Mouse (Mus musculus): ENCODE results near the gene Cish. TPM values are rescaled to one million over a fixed set of nuclear protein-coding genes. Genes with fewer than 3 reads are reported as not detected.

Gene Cish
- polyA plus RNA-seq, 1 experiment from 2014 or later, result 5.8 TPM

DNA sequence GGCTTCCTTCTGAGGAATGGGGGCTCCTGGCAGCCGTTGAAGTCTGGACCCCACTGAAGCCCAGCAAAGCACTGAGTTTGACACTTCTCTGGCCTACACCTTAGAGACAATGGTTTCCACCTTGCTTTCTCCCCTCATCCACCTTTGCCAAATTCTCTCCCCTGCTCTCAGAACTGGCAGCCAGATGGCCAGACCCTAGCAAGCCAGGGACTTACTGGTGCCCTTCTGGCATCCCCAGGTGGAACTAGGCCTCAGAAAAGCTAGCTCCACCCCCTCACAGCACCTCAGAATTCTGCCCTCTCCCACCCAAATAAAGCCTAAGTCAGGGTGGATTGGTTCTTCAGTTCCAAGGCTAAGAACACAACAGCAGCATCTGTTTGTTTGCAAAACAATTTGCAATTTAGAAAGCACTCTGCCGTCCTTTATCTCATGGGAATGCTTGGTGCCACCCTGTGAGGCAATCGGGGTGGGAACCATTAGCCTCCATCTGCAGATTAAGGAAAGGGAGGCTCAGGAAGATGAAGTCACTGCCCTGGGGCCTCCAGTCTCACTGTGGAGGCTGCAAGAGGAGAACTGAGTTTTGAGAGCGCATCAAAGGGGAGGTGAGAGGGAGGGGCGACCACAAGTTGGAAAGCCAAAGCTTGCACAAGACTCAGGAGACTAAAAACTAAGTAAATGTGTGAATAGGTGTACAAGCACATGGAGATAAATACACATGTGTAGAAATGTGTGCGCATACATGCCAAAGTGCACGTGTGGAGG, 24.5 kb upstream of the Cish start:
- no peaks in the 10 kb centered on the region for H3K4me1 ChIP-seq (ENCODE audit: control insufficient read depth, insufficient read depth, low read length)
- ATAC-seq (ENCODE audit: low read depth) (no peak), DNase-seq (ENCODE audit: low spot score) (no peak)
- no peak overlapping the region for H3K9ac ChIP-seq (ENCODE audit: low read depth, low read length)
- H3K27me3 ChIP-seq (replicated peaks; ENCODE audit: control insufficient read depth, insufficient read depth, low read length), result no peaks in the 10 kb centered on the region
- 72% methylated on average over 7 of the region's 7 CpGs for WGBS
- H3K9me3 ChIP-seq (ENCODE audit: control insufficient read depth, low read length), result no peaks in the 10 kb centered on the region
- H3K4me2 ChIP-seq (ENCODE audit: low read depth, low read length), result no peak overlapping the region
- H3K27ac ChIP-seq (replicated peaks; ENCODE audit: low read depth, low read length), result no peak overlapping the region
- H3K36me3 ChIP-seq (ENCODE audit: control insufficient read depth, insufficient read depth, low read length), result no peaks in the 10 kb centered on the region
- H3K4me3 ChIP-seq (ENCODE audit: low read depth, low read length), result no peak overlapping the region

DNA sequence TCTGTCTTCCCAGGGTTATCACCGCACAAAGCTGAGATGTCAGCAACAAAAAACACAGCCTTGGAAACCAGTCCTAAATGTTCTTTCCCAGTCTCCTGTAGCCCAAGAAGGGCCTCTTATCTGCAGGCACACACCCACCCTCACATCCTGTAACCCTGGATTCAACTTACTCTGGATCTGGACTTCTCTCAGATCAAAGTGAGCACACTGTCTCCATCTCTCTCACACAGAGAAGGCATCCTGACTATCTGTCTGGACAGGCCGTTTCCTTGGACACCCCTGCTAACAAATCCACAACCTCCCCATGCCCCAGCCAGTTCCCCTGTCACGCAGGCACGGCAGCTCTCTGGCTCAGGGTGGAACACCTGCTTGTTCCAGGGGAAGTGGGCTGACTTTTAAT, 23.5 kb upstream of the Cish start:
- Histone ChIP-seq H3K4me1 (ENCODE audit: control insufficient read depth, insufficient read depth, low read length) (no peaks in the 10 kb centered on the region), H3K9me3 (ENCODE audit: control insufficient read depth, low read length) (no peaks in the 10 kb centered on the region), H3K36me3 (ENCODE audit: control insufficient read depth, insufficient read depth, low read length) (no peaks in the 10 kb centered on the region), H3K4me3 (ENCODE audit: low read depth, low read length) (no peak overlapping the region), H3K4me2 (ENCODE audit: low read depth, low read length) (no peak overlapping the region), H3K27ac (replicated peaks; ENCODE audit: low read depth, low read length) (no peak overlapping the region), H3K27me3 (replicated peaks; ENCODE audit: control insufficient read depth, insufficient read depth, low read length) (no peaks in the 10 kb centered on the region), H3K9ac (ENCODE audit: low read depth, low read length) (no peak overlapping the region)
- no peak for DNase-seq (ENCODE audit: low spot score)
- 69% methylated on average over 4 of the region's 4 CpGs for WGBS
- no peak for ATAC-seq (ENCODE audit: low read depth)

DNA sequence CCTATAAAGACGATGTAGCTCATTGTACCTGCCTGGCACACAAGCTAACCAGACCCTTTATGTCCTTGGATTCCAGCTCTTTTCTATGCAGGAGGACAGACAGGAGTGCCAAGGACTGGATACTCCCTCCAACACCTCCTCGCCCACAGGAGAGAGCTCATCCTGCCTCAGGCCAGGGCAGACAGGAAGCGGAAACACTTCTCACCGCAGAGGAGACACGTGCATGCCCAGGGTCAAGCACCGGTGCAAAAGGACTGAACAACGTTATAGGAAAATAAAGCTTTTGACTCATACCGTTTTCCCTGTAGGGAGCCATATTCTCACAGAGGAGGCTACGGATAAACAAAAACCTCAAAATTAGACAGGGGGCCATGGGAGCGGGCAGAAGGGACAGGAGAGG, 22.6 kb upstream of the Cish start:
- Histone ChIP-seq H3K9me3 (ENCODE audit: control insufficient read depth, low read length) (no peaks in the 10 kb centered on the region), H3K9ac (ENCODE audit: low read depth, low read length) (no peak overlapping the region), H3K36me3 (ENCODE audit: control insufficient read depth, insufficient read depth, low read length) (no peaks in the 10 kb centered on the region), H3K27me3 (replicated peaks; ENCODE audit: control insufficient read depth, insufficient read depth, low read length) (no peaks in the 10 kb centered on the region), H3K27ac (replicated peaks; ENCODE audit: low read depth, low read length) (no peak overlapping the region), H3K4me3 (ENCODE audit: low read depth, low read length) (no peak overlapping the region), H3K4me1 (ENCODE audit: control insufficient read depth, insufficient read depth, low read length) (no peaks in the 10 kb centered on the region), H3K4me2 (ENCODE audit: low read depth, low read length) (no peak overlapping the region)
- ATAC-seq (ENCODE audit: low read depth) (no peak), DNase-seq (ENCODE audit: low spot score) (no peak)
- WGBS, result 58% methylated on average over 10 of the region's 10 CpGs

DNA sequence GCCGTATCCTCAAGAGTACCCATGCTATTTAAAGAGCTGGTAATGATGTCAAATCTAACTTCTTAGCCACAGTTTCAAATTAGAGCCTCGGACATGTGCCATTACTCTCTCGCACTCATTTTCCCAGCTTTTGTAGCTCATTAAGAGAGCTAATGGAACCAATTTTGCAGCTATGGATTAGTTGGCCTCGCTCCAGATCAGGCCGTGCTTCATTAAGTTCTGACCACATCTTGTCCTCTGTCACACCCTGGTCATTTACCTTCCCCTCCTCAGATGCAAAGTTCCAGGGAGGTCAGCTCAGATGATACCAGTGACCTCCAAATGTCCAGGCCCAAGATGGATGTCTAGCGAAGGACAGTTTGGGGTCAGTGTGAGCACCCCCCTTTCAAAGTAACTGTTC, 21.1 kb upstream of the Cish start:
- H3K27ac ChIP-seq (replicated peaks; ENCODE audit: low read depth, low read length), result no peak overlapping the region
- no peaks in the 10 kb centered on the region for H3K36me3 ChIP-seq (ENCODE audit: control insufficient read depth, insufficient read depth, low read length)
- 77% methylated on average over 6 of the region's 6 CpGs for WGBS
- DNase-seq (ENCODE audit: low spot score), result no peak
- no peaks in the 10 kb centered on the region for H3K9me3 ChIP-seq (ENCODE audit: control insufficient read depth, low read length)
- ATAC-seq (ENCODE audit: low read depth), result no peak
- no peaks in the 10 kb centered on the region for H3K27me3 ChIP-seq (replicated peaks; ENCODE audit: control insufficient read depth, insufficient read depth, low read length)
- H3K4me1 ChIP-seq (ENCODE audit: control insufficient read depth, insufficient read depth, low read length), result peaks cover 11% of the 10 kb centered on the region
- H3K9ac ChIP-seq (ENCODE audit: low read depth, low read length), result no peak overlapping the region
- no peak overlapping the region for H3K4me3 ChIP-seq (ENCODE audit: low read depth, low read length)
- H3K4me2 ChIP-seq (ENCODE audit: low read depth, low read length), result no peak overlapping the region

DNA sequence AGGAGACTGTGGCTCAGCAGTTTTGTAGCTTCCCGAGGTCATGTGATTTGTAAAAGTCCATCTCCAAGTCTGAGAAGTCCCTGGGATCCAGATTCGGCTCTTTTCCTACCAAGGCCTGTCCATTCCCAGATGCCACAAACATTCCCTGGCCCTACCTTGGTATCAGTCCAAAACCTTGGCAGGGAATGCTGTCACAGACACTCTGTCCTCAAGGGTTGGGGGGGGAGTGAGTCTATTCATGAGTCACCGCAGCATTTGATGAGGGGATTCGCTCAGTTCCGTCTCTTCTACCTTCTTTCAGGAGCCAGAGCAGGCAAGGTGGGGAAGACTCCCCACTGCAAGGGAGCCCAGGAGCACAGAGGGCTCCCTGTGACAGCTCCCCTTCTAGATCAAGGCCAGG, 20.1 kb upstream of the Cish start:
- H3K36me3 ChIP-seq (ENCODE audit: control insufficient read depth, insufficient read depth, low read length), result no peaks in the 10 kb centered on the region
- no peak overlapping the region for H3K9ac ChIP-seq (ENCODE audit: low read depth, low read length)
- WGBS, result 82% methylated on average over 5 of the region's 5 CpGs
- no peaks in the 10 kb centered on the region for H3K27me3 ChIP-seq (replicated peaks; ENCODE audit: control insufficient read depth, insufficient read depth, low read length)
- no peak for DNase-seq (ENCODE audit: low spot score)
- no peak for ATAC-seq (ENCODE audit: low read depth)
- no peak overlapping the region for H3K27ac ChIP-seq (replicated peaks; ENCODE audit: low read depth, low read length)
- no peaks in the 10 kb centered on the region for H3K9me3 ChIP-seq (ENCODE audit: control insufficient read depth, low read length)
- no peak overlapping the region for H3K4me3 ChIP-seq (ENCODE audit: low read depth, low read length)
- no peak overlapping the region for H3K4me2 ChIP-seq (ENCODE audit: low read depth, low read length)
- H3K4me1 ChIP-seq (ENCODE audit: control insufficient read depth, insufficient read depth, low read length), result peaks cover 19% of the 10 kb centered on the region

DNA sequence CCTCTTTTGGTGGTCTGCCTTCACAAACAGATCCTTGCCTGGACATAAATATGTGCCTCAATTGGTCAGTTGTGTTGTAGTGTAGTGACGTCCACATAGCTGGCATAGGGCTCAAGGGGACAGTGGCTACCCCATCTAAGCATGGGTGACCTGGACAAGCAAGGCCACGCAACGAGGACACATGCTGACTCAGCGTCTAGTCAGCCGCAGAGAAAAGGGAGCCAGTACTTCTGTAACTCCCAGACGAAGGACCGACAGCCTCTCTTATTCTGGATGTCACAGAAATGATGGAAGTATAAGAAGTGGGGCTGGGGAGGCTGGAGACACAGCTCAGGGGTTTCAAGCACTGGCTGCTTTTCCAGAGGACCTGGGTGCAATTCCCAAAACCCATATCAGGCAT, 18.2 kb upstream of the Cish start:
- no peak for DNase-seq (ENCODE audit: low spot score)
- Histone ChIP-seq H3K27me3 (replicated peaks; ENCODE audit: control insufficient read depth, insufficient read depth, low read length) (no peaks in the 10 kb centered on the region), H3K36me3 (ENCODE audit: control insufficient read depth, insufficient read depth, low read length) (no peaks in the 10 kb centered on the region), H3K4me3 (ENCODE audit: low read depth, low read length) (no peak overlapping the region), H3K4me1 (ENCODE audit: control insufficient read depth, insufficient read depth, low read length) (peaks cover 19% of the 10 kb centered on the region), H3K9me3 (ENCODE audit: control insufficient read depth, low read length) (no peaks in the 10 kb centered on the region), H3K4me2 (ENCODE audit: low read depth, low read length) (no peak overlapping the region), H3K9ac (ENCODE audit: low read depth, low read length) (no peak overlapping the region), H3K27ac (replicated peaks; ENCODE audit: low read depth, low read length) (no peak overlapping the region)
- ATAC-seq (ENCODE audit: low read depth), result no peak
- 70% methylated on average over 7 of the region's 7 CpGs for WGBS

DNA sequence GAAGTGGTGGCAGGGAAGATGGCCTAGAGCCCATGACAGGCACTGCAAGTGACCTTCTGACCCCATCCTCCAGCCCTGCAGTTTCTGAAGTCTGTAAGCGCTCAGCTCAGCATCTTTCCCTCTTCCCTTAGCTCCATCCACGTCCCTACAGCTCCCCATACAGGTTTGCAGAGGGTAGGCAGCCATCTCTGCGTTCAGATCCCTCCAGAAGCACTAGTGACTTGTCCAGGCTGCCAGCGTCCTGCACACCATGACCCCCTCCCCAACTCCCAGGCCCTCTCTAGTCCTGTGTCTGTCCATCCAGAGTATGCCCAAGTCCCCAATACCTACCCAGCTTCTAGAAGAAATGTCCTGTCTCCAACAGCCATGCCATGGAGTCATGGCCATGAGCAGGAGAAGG, 17.7 kb upstream of the Cish start:
- no peak for DNase-seq (ENCODE audit: low spot score)
- H3K4me1 ChIP-seq (ENCODE audit: control insufficient read depth, insufficient read depth, low read length), result peaks cover 19% of the 10 kb centered on the region
- no peak overlapping the region for H3K9ac ChIP-seq (ENCODE audit: low read depth, low read length)
- no peaks in the 10 kb centered on the region for H3K27me3 ChIP-seq (replicated peaks; ENCODE audit: control insufficient read depth, insufficient read depth, low read length)
- H3K27ac ChIP-seq (replicated peaks; ENCODE audit: low read depth, low read length), result no peak overlapping the region
- ATAC-seq (ENCODE audit: low read depth), result no peak
- H3K4me2 ChIP-seq (ENCODE audit: low read depth, low read length), result no peak overlapping the region
- H3K36me3 ChIP-seq (ENCODE audit: control insufficient read depth, insufficient read depth, low read length), result no peaks in the 10 kb centered on the region
- H3K4me3 ChIP-seq (ENCODE audit: low read depth, low read length), result no peak overlapping the region
- no peaks in the 10 kb centered on the region for H3K9me3 ChIP-seq (ENCODE audit: control insufficient read depth, low read length)
- 49% methylated on average over 4 of the region's 4 CpGs for WGBS

DNA sequence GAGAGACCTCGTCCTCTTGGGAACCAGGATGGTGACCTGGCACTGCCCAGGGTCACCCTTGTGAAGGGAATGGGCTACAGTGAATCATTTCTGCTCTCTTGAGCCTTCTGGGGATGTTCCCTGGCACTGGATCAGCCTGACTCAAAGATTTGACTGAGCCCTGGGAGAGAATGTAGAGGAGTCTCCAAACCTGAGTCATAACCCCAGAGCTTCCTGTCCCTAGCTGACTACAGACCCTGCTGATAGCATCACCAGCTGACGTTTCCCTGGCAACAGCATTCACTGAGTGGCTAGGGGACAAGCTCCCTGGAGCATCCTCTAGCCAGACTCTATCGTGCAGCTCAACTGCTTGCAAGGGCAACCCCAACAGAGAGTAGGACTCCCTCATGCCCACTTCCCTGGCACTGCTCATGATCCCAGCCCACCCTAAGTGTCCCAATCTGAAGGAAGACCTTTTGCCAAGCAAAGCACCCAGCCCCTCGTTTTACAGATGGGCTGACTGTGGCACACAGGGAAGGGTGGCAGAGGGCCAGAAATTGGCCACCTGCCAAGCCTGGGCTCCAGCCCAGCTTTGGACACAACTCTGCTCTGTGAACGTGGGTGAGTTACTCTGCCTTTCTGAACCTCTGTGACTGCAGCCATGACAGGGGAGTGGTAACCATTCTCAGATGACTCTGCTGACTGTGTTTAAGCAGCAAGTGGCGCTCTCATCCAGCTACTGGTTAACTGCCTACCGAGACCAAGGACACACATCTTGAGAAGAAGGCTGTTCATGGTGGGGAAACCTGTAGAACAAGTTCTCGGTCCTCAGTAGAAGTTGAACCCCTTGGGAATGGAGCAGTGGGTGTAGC, 17.1 kb upstream of the Cish start:
- peaks cover 19% of the 10 kb centered on the region for H3K4me1 ChIP-seq (ENCODE audit: control insufficient read depth, insufficient read depth, low read length)
- peak; percentile 35 for ATAC-seq (ENCODE audit: low read depth)

More for the DNA sequence above, 17.1 kb upstream of the Cish start:
- H3K36me3 ChIP-seq (ENCODE audit: control insufficient read depth, insufficient read depth, low read length), result no peaks in the 10 kb centered on the region
- H3K4me3 ChIP-seq (ENCODE audit: low read depth, low read length), result no peak overlapping the region
- no peaks in the 10 kb centered on the region for H3K27me3 ChIP-seq (replicated peaks; ENCODE audit: control insufficient read depth, insufficient read depth, low read length)
- peak; percentile 86 for DNase-seq (ENCODE audit: low spot score)
- no peak overlapping the region for H3K27ac ChIP-seq (replicated peaks; ENCODE audit: low read depth, low read length)
- H3K9me3 ChIP-seq (ENCODE audit: control insufficient read depth, low read length), result no peaks in the 10 kb centered on the region
- no peak overlapping the region for H3K9ac ChIP-seq (ENCODE audit: low read depth, low read length)
- H3K4me2 ChIP-seq (ENCODE audit: low read depth, low read length), result no peak overlapping the region
- WGBS, result 46% methylated on average over 7 of the region's 8 CpGs

Data from embryonic facial prominence, embryonic 14.5 days (tissue).